Mouse (Mus musculus) CH12.LX (cell line): Measurements from ENCODE around the gene Lrrc4.

Experiments used
- CTCF ChIP-seq, 2 experiments: IDR thresholded peaks in 1 of 2; conservative IDR thresholded peaks in 1 of 2; 2 replicates each; pipeline ENCODE4 v1.5.1; 2011 to 2012; ENCODE audit warnings: low read depth in 2 of 2, low read length in 2 of 2, improper control_type of control experiment in 1 of 2, inconsistent platforms in 1 of 2, mild to moderate bottlenecking in 1 of 2, moderate library complexity in 1 of 2
- E2F4 ChIP-seq: IDR thresholded peaks from 2 replicates; pipeline ENCODE4 v1.6.1; 2011; ENCODE audit warnings: low read depth, low read length, improper control_type of control experiment; ENCODE audit not compliant: insufficient replicate concordance
- EP300 ChIP-seq: IDR thresholded peaks from 2 replicates; pipeline ENCODE4 v1.6.1; 2011; ENCODE audit warnings: low read length, improper control_type of control experiment
- MEF2A ChIP-seq: IDR thresholded peaks from 2 replicates; pipeline ENCODE4 v1.6.1; 2014; ENCODE audit warnings: low read depth, mild to moderate bottlenecking, inconsistent platforms, low read length, improper control_type of control experiment, borderline replicate concordance
- MYC ChIP-seq: IDR thresholded peaks from 2 replicates; pipeline ENCODE4 v1.6.1; 2011; ENCODE audit warnings: low read depth, mild to moderate bottlenecking, improper control_type of control experiment, low read length
- POLR2A ChIP-seq: IDR thresholded peaks from 2 replicates; pipeline ENCODE4 v1.6.1; 2011; ENCODE audit warnings: low read depth, mild to moderate bottlenecking, improper control_type of control experiment, low read length
- POLR2AphosphoS2 ChIP-seq: IDR thresholded peaks from 2 replicates; pipeline ENCODE4 v1.6.1; 2011; ENCODE audit warnings: low read depth, low read length, improper control_type of control experiment
- SMC3 ChIP-seq: IDR thresholded peaks from 2 replicates; pipeline ENCODE4 v1.6.1; 2011; ENCODE audit warnings: low read depth, low read length, improper control_type of control experiment
- TCF12 ChIP-seq: IDR thresholded peaks from 2 replicates; pipeline ENCODE4 v1.6.1; 2014; ENCODE audit warnings: low read depth, mild to moderate bottlenecking, inconsistent platforms, low read length, improper control_type of control experiment
- USF1 ChIP-seq: IDR thresholded peaks from 2 replicates; pipeline ENCODE4 v1.6.1; 2014; ENCODE audit warnings: low read depth, mild to moderate bottlenecking, inconsistent platforms, low read length, improper control_type of control experiment
- USF2 ChIP-seq: conservative IDR thresholded peaks from 2 replicates; pipeline ENCODE4 v1.6.1; 2011; ENCODE audit warnings: low read depth, low read length, improper control_type of control experiment
- ZC3H11A ChIP-seq: IDR thresholded peaks from 2 replicates; pipeline ENCODE4 v1.6.1; 2012; ENCODE audit warnings: low read depth, mild to moderate bottlenecking, inconsistent platforms, low read length, improper control_type of control experiment
- ZNF384 ChIP-seq: IDR thresholded peaks from 2 replicates; pipeline ENCODE4 v1.6.1; 2012; ENCODE audit warnings: low read depth, low read length, improper control_type of control experiment, inconsistent platforms

DNA sequence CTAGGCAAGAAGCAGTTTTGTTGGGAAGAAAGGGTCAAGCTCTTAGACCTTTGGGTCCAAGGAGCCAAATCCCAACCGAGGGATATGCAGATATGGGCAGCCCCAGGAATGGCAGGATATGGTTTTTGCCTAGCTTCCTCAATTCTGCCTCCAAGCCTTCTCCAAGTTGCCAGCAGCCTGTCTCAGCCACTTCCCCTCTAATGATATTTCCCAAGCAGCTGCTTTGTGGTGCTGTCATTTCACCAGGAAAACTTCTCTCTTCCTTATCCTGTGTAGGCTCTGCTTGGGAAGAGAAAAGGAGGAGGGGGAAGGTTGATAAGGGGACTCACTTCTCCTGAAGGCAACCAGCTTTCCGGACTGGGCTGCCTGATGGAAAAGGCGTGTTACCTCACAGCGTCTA, 49.4 kb upstream of the Lrrc4 start:
- no peak for TF ChIP-seq CTCF (conservative IDR thresholded peaks at IDR 0.05 in 1 of 2, IDR thresholded peaks at IDR 0.05 in 1 of 2; ENCODE audit: low read depth in 2 of 2, low read length in 2 of 2)
- no peak for TF ChIP-seq E2F4
- TF ChIP-seq SMC3: no peak
- no peak for TF ChIP-seq POLR2A
- TF ChIP-seq USF2: no peak
- TF ChIP-seq TCF12: no peak
- no peak for TF ChIP-seq ZC3H11A
- TF ChIP-seq MEF2A: no peak
- TF ChIP-seq USF1: no peak
- TF ChIP-seq EP300: no peak
- no peak for TF ChIP-seq ZNF384
- no peak for TF ChIP-seq MYC
- TF ChIP-seq POLR2AphosphoS2: no peak
